Mouse (Mus musculus) small intestine, adult 2 months (tissue): Measurements from ENCODE around the gene Rhno1.

Experiments used
- CTCF ChIP-seq: fragments of 200-500 bp; IDR thresholded peaks from 2 replicates; pipeline ENCODE4 v1.5.1; 2012; ENCODE audit warnings: low read depth, mild to moderate bottlenecking, control low read depth, inconsistent platforms, low read length, moderate library complexity, mixed read lengths; ENCODE audit not compliant: insufficient replicate concordance, insufficient read length; ENCODE audit errors: extremely low read depth
- POLR2A ChIP-seq: fragments of 200-500 bp; IDR thresholded peaks from 2 replicates; pipeline ENCODE4 v1.6.1; 2012; ENCODE audit warnings: low read depth, mild to moderate bottlenecking, control low read depth, inconsistent platforms, low read length, moderate library complexity

GRCm38 (mm10) chr6:128408544-128409125, 45.9 kb upstream of the Rhno1 start:
- TF ChIP-seq CTCF (no peak), POLR2A (no peak)
